Mouse (Mus musculus) stomach, embryonic 14.5 days (tissue): ENCODE data around the gene Meis2. TPM values are rescaled to one million over a fixed set of nuclear protein-coding genes. Genes with fewer than 3 reads are reported as not detected.
A peak's percentile ranks its signal among the peaks of the same experiment; 100 is the strongest.

Source experiments
- ATAC-seq: fragments of 200-750 bp; cut with Nextera tagmentation; 2 replicates; pipeline ENCODE4 v1.8.0; 2017; ENCODE audit warnings: low read depth, moderate TSS enrichment; ENCODE audit not compliant: insufficient number of reproducible peaks, insufficient read depth, low FRiP score
- H3K27ac ChIP-seq: fragments of 300-500 bp; sonication (generic); 2 replicates; pipeline ENCODE4 v1.5.1; 2014; ENCODE audit warnings: mild to moderate bottlenecking, low read length, moderate library complexity, mixed read lengths
- H3K27me3 ChIP-seq: fragments of 300-500 bp; sonication (generic); 2 replicates; pipeline ENCODE4 v1.6.1; 2014; ENCODE audit warnings: low read length, control low read depth, mixed read lengths; ENCODE audit not compliant: control insufficient read depth, insufficient read depth
- H3K36me3 ChIP-seq: fragments of 300-500 bp; sonication (generic); 2 replicates; pipeline ENCODE4 v1.6.1; 2014; ENCODE audit warnings: mild to moderate bottlenecking, control low read depth, low read length, moderate library complexity, mixed read lengths; ENCODE audit not compliant: control insufficient read depth, insufficient read depth
- H3K4me1 ChIP-seq: fragments of 300-500 bp; sonication (generic); 2 replicates; pipeline ENCODE4 v1.6.1; 2014; ENCODE audit warnings: low read length, control low read depth, mixed read lengths; ENCODE audit not compliant: control insufficient read depth, insufficient read depth
- H3K4me2 ChIP-seq: fragments of 300-500 bp; sonication (generic); replicated peaks from 2 replicates; pipeline ENCODE4 v1.6.1; 2014; ENCODE audit warnings: low read depth, low read length, control low read depth
- H3K4me3 ChIP-seq: fragments of 300-500 bp; sonication (generic); 2 replicates; pipeline ENCODE4 v1.5.1; 2014; ENCODE audit warnings: low read depth, low read length, control low read depth
- H3K9ac ChIP-seq: fragments of 300-500 bp; sonication (generic); replicated peaks from 2 replicates; pipeline ENCODE4 v1.6.1; 2014; ENCODE audit warnings: low read depth, mild to moderate bottlenecking, control low read depth, low read length, moderate library complexity, mixed read lengths
- H3K9me3 ChIP-seq: fragments of 300-500 bp; sonication (generic); 2 replicates; pipeline ENCODE4 v1.6.1; 2016; ENCODE audit warnings: low read depth, low read length, control low read depth; ENCODE audit not compliant: control insufficient read depth
- WGBS: fragments of 180-500 bp; shearing (Covaris S2); extraction: QIAGEN DNeasy Blood & Tissue Kit; methylation state at CpG from one replicate; pipeline ENCODE4 v1.1.7; 2014; 5-methylcytosine and 5-hydroxymethylcytosine counted together
- polyA plus RNA-seq: library from polyadenylated mRNA; unstranded; fragments of >200 nt; fragmentation: Nextera tagmentation; extraction: Ambion mirVana; gene quantifications from 2 replicates; pipeline ENCODE4 v1.2.1, GENCODE M21; 2014

Gene Meis2
- polyA plus RNA-seq, 1 experiment from 2014 or later, result 85.0 TPM

DNA sequence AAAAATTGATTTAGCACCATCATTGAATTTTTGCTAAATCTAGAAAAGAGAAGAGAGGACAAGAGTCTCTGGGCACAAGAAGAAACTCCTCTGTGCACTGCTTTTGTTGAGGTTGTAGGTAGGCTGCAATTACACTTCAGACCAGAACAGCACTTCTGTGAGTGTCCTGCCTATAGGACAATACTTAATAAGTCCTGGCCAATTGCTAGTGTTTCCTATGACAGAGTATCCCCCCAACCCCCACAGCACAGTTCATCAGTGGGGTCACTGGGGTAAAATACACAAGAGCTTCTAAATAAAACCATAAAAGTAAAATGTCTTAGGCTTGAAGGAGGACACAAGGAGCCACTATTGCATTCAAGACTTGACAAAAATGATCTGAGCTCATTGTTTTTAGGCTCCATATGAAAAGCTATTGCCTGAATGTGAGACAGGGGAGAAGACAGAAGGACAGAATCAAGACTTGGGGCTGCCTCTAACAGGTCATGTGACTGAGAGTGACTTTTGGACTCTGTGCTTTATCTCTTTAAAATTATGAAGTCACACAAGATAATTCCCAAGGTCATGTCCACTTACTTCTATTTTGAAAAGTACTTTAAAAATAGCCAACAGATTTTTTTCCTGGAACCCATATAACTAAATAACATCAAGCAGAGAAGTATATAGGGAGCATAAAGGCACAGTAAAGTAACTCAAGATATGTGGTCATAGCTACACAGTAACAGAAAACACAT lies 12.8 kb downstream of the Meis2 start:
- H3K4me1 ChIP-seq, result peaks cover 30% of the 10 kb centered on the region
- peak overlapping the region; percentile 32; the same call in 1 of the 2 replicates for H3K4me2 ChIP-seq
- no peak overlapping the region for H3K4me3 ChIP-seq
- H3K9ac ChIP-seq, result 0 out of 2 replicates have a peak overlapping the region, but pooled peaks have one; percentile 3
- no peak for ATAC-seq
- peak overlapping the region; percentile 53; the same call in 1 of the 2 replicates for H3K27ac ChIP-seq
- H3K9me3 ChIP-seq, result no peaks in the 10 kb centered on the region
- no peaks in the 10 kb centered on the region for H3K27me3 ChIP-seq
- peaks cover 11% of the 10 kb centered on the region for H3K36me3 ChIP-seq

DNA sequence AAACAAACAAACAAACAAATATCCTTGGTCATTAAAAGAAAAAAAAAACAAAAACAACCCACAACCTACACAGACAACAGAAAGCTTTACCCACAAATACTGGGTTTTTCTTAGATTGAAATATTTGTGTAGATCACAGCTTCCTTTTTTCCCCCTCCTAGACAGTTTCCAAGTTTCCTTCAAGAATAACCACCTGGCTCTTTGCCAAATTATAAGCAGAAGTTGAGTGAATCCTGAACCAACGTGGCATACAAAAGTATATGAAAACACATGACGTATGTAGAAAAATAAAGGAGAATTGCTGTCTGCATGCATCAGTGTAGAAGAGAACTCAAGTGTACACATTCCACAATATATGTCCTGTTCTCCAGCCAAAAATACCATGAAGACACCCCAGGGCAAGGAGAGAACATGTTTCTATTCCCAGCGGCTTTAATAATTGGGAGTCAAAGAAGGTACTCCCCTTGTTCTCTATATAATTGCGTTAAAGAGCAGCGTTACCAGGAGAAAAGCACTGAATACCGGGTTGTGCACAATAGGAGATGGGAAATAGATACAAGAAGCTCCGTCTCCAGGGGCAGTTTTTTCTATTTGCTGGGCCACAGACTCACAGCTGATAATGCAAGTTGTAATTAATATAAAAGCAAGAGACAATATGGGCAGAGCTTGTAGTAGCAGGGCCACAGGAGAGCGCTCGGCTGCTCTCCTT lies 13.6 kb downstream of the Meis2 start:
- Histone ChIP-seq H3K9ac (no peak overlapping the region), H3K9me3 (no peaks in the 10 kb centered on the region), H3K4me1 (peaks cover 34% of the 10 kb centered on the region), H3K4me3 (no peak overlapping the region), H3K36me3 (peaks cover 7% of the 10 kb centered on the region), H3K4me2 (peak overlapping the region; percentile 32; the same call in 1 of the 2 replicates), H3K27ac (peak overlapping the region; percentile 53; the same call in 1 of the 2 replicates), H3K27me3 (no peaks in the 10 kb centered on the region)
- no peak for ATAC-seq
- 54% methylated on average over 9 of the region's 9 CpGs for WGBS

DNA sequence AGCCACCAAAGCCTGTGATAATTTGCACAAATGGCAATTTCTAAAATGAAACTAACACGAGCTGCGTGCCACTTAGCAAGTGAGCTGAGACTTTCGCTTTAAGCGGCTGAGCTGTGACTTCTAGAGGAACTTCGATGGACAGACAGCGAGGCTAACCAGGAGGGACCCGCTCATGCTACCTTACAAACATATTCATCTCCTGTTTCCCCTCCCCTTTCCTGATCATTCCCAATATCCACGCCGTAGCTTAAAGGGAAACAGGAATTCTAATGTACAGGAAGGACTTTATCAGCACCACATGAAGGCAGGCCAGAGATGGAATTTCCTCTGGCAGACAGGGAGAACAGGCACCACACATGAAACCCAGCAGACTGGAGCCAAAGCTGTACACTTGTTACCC lies 15.9 kb downstream of the Meis2 start:
- peak overlapping the region; percentile 21; the same call in 1 of the 2 replicates for H3K27ac ChIP-seq

DNA sequence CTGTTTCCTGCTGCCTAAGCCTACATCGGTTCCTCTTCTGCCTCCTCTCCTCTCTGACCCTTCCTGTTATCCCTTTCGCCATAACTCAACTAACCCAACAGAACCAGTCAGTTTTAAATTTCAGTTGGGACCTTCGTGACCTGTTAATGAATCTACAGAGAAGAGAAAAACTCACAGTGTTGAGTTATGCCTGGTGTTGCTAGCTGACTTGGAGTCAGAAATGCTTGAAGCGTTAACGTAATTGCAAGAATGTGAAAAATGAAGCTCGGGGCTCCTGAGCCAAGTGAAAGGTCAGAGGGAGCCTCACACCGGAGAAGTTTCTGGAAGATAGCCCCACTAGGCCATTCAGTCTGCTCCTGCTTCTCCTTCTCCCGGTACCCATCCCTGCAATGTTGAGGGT lies 18.3 kb downstream of the Meis2 start:
- no peak overlapping the region; the same call in 1 of the 2 replicates for H3K4me2 ChIP-seq
- H3K9me3 ChIP-seq, result no peaks in the 10 kb centered on the region
- peaks cover 13% of the 10 kb centered on the region for H3K36me3 ChIP-seq
- H3K27ac ChIP-seq, result peak overlapping the region; percentile 66; the same call in 1 of the 2 replicates
- ATAC-seq, result no peak
- H3K27me3 ChIP-seq, result no peaks in the 10 kb centered on the region
- H3K9ac ChIP-seq, result no peak overlapping the region
- WGBS, result 24% methylated on average over 8 of the region's 8 CpGs
- H3K4me3 ChIP-seq, result no peak overlapping the region
- H3K4me1 ChIP-seq, result peaks cover 40% of the 10 kb centered on the region

More for the DNA sequence above, 15.9 kb downstream of the Meis2 start:
- Histone ChIP-seq H3K27me3 (no peaks in the 10 kb centered on the region), H3K4me3 (no peak overlapping the region), H3K36me3 (peaks cover 3% of the 10 kb centered on the region; the same call in 1 of the 2 replicates), H3K4me1 (peaks cover 48% of the 10 kb centered on the region), H3K9me3 (no peaks in the 10 kb centered on the region), H3K4me2 (peak overlapping the region; percentile 27), H3K9ac (no peak overlapping the region)
- no peak for ATAC-seq
- 70% methylated on average over 9 of the region's 9 CpGs for WGBS

DNA sequence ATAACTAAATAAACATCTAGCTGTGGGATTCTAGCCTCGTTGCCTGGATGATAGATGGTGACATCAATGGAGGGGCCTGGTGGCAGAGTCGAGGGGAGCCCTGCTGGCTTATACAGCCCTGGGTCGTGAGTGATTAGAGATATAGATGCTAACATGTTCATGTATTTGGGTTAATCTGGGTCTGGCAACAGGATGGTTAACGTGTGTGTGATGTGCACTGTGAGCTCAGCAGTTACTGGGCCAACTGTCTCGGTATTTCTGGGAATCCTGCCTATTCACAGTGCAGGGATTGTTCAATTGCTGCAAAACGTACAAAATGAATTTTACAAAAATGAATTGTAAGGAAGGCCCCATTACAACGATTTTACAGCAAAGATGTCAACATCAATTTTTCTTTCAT lies 20.6 kb downstream of the Meis2 start:
- WGBS, result 27% methylated on average over 7 of the region's 7 CpGs
- Histone ChIP-seq H3K4me3 (no peak overlapping the region), H3K27me3 (no peaks in the 10 kb centered on the region), H3K4me1 (peaks cover 35% of the 10 kb centered on the region), H3K27ac (no peak overlapping the region; the same call in 1 of the 2 replicates), H3K9me3 (no peaks in the 10 kb centered on the region), H3K9ac (no peak overlapping the region), H3K36me3 (peaks cover 25% of the 10 kb centered on the region), H3K4me2 (no peak overlapping the region)
- ATAC-seq, result no peak

DNA sequence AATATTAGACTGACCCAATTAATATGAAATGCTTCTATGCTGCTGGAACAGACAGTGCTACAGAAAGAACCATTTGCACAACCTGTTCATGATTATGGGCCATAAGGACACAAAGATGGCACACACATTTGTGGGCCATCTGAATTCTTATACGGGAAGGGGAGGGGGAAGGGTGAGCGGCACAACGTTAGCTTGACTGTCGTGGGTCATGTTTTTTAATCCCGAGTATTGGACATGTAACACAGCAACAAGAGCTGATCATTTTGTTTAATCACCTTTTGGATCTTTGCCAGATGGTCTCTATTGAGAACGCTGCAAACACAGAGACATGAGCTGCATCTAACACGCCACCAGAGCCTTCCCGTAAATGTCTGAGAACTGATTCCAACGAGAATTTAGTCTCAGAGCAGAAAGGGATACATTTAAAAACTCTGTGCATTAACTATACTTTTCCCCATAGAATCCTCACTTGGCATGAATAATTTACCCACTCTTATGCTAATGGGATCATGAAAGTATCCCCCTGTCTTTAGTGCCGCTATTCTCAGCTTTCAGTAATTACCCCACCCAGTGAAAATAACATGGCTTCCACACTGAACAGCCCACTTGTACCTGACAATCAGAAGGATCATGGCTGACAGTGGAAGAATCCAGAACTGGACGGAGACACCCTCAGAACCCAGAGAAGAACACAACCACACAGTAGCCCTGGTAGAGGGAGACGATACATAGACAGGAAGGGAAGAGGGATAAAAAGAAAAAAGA lies 22.5 kb downstream of the Meis2 start:
- no peak overlapping the region for H3K4me2 ChIP-seq
- no peak overlapping the region for H3K27ac ChIP-seq
- no peak overlapping the region for H3K9ac ChIP-seq
- ATAC-seq, result no peak
- no peak overlapping the region for H3K4me3 ChIP-seq
- H3K4me1 ChIP-seq, result peaks cover 26% of the 10 kb centered on the region
- no peaks in the 10 kb centered on the region for H3K27me3 ChIP-seq
- 76% methylated on average over 12 of the region's 12 CpGs for WGBS
- H3K9me3 ChIP-seq, result no peaks in the 10 kb centered on the region
- H3K36me3 ChIP-seq, result peaks cover 27% of the 10 kb centered on the region

DNA sequence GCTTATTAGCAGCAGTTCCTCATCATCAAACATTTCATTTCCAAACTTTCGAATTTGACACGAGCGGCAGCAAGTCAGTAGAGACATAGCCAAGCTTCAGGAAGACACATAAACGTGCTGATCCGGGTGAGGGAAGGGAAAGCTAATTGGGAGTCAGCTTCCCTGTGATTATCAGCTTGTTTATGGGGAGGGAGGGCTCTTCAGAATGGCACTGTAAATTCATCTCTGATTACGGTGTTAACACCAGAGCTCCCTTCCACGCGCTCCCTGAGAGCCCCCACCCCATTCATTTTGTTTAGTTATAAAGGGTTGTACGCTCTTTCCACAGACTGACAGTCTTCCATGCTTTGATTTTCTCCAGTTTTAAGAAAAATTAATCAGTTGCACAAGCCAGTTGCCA lies 23.2 kb downstream of the Meis2 start:
- Histone ChIP-seq H3K4me3 (no peak overlapping the region), H3K9ac (no peak overlapping the region), H3K36me3 (peaks cover 29% of the 10 kb centered on the region; the same call in 1 of the 2 replicates), H3K4me1 (peaks cover 22% of the 10 kb centered on the region), H3K9me3 (no peaks in the 10 kb centered on the region), H3K27me3 (no peaks in the 10 kb centered on the region), H3K4me2 (no peak overlapping the region), H3K27ac (no peak overlapping the region)
- no peak for ATAC-seq
- 70% methylated on average over 9 of the region's 9 CpGs for WGBS

DNA sequence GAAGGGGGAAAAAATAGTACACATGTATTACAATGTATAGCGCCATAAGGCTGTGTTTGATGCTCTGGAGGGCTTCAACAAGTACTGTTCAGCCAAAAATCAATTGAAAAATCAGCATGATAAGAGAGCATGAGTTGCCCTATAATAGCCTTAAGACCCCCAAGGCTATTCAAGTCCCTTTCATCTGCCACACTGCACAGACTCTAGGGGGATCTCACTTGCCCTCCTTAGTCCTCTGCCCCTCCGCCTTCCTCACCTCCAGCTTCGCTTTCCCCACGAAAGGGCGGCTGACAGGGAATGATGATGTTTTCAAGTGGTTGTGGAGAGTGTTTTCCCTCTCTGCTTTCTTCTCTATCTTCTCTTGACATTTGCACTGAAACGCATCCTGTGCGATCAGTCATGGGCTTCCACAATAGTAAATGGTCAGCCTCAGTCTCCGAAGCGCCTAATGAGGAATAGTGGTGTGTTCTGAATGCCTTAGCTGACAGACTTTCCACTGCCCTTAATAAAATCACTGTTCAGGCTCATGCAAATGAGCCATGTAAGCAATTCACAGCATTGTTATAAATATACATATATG lies 23.9 kb downstream of the Meis2 start:
- Histone ChIP-seq H3K4me1 (peaks cover 15% of the 10 kb centered on the region), H3K4me2 (no peak overlapping the region), H3K9ac (no peak overlapping the region), H3K4me3 (no peak overlapping the region), H3K27ac (no peak overlapping the region), H3K27me3 (no peaks in the 10 kb centered on the region), H3K36me3 (peaks cover 34% of the 10 kb centered on the region; the same call in 1 of the 2 replicates), H3K9me3 (no peaks in the 10 kb centered on the region)
- 76% methylated on average over 9 of the region's 9 CpGs for WGBS
- ATAC-seq, result no peak
